Mouse (Mus musculus): ENCODE data around the gene Aknad1. TPM values are rescaled to one million over a fixed set of nuclear protein-coding genes. Genes with fewer than 3 reads are reported as not detected.

Aknad1 gene
- not detected for polyA plus RNA-seq (2015; fragmentation: Illumina TruSeq; extraction: RNeasy Lipid Tissue Mini Kit (QIAGEN cat#74804); ENCODE audit: low read depth, low replicate concordance)

DNA sequence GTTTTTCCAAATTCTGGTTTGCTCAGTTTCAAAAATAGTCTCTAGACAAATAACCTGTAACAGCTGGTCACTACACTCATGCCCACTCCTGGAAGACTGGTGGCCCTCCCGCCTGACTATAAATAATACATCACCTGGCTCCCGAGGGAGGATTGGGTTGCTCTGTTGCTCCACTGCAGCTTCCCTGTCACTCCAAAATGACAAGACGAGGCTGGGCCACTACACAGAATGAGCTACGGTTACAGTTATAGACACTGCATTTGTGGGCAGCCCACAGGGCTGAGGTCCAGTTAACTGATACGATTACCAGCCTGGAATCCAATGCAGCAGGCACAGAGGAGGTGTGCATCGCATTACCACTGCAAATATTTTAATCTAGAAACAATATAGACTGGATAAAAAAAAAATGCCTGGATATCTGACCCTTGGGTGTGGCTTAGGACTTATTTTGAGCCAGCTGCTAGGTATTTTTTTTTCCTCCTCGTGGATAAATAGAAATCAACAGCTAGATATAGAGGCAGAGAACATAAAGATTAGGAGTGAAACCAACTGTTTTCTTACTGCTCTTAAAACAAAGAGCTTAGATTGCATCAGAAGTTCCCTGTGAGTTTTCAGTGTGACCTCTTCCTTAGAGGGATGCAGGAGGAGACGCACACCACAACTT, at the start of gene Aknad1:
Gene Aknad1, plus strand, starts transcription at position 614 of the 664 bp plus-strand sequence.

DNA sequence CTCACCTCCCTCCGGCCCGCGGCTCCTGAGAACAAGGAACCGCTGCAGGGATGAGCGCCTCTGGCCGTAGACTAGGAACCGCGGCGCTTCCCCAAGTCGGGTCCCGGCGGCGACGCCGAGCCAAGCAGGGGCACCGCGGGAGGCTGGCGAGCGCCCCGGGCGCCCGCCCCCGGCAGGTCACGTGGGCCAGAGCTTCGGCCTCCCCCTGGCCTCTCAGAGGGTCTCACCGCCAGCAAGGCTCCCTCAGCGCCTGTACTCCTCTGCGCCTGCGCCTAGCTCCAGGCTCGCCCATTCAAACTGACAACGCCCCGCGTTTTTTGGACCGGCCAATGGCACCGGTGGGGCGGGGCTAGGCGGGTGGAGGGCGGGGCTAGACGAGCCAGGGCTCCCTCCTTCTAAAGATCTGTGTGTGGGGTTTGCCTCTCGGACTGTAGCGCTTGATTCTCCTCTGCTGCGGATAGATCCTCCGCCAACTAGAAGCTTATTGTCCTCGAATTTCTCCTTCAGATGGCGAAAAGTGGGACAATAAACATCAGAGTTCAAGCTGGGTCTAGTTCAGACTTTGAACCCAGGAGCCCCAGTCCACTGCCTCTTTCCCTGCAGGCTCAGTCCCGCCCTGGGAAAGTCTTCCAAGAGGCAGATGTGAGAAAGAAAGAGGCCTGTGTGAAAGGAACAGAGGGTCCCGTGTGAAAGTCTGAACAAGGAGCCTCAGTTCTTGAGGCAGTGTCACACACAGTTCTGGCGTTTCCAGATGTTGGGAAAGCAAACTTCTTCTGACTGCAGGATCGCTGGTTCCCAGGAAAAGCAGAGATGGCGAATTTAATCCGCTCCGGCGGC, 17.2 kb upstream of the Aknad1 start, which contains the start of gene Gpsm2:
Gene Gpsm2, minus strand, starts transcription at position 274 of the 837 bp plus-strand sequence.

Other genes starting within 250 kb of the Aknad1 start
- 5.5 TPM for gene 1700013F07Rik, start 205.5 kb upstream of the Aknad1 start, polyA plus RNA-seq (2015; fragmentation: Illumina TruSeq; extraction: RNeasy Lipid Tissue Mini Kit (QIAGEN cat#74804); ENCODE audit: low read depth, low replicate concordance)
- 16.1 TPM for gene 5330417C22Rik, start 203.1 kb upstream of the Aknad1 start, polyA plus RNA-seq (2015; fragmentation: Illumina TruSeq; extraction: RNeasy Lipid Tissue Mini Kit (QIAGEN cat#74804); ENCODE audit: low read depth, low replicate concordance)
- 48.9 TPM for gene Tmem167b, start 177.2 kb upstream of the Aknad1 start, polyA plus RNA-seq (2015; fragmentation: Illumina TruSeq; extraction: RNeasy Lipid Tissue Mini Kit (QIAGEN cat#74804); ENCODE audit: low read depth, low replicate concordance)
- 59.8 TPM for gene Taf13, start 168.0 kb upstream of the Aknad1 start, polyA plus RNA-seq (2015; fragmentation: Illumina TruSeq; extraction: RNeasy Lipid Tissue Mini Kit (QIAGEN cat#74804); ENCODE audit: low read depth, low replicate concordance)
- gene Wdr47, start 148.4 kb upstream of the Aknad1 start, polyA plus RNA-seq (2015; fragmentation: Illumina TruSeq; extraction: RNeasy Lipid Tissue Mini Kit (QIAGEN cat#74804); ENCODE audit: low read depth, low replicate concordance), result 100 TPM
- 37.6 TPM for gene Clcc1, start 85.7 kb upstream of the Aknad1 start, polyA plus RNA-seq (2015; fragmentation: Illumina TruSeq; extraction: RNeasy Lipid Tissue Mini Kit (QIAGEN cat#74804); ENCODE audit: low read depth, low replicate concordance)
- 9.9 TPM for gene Gpsm2, start 17.3 kb upstream of the Aknad1 start, polyA plus RNA-seq (2015; fragmentation: Illumina TruSeq; extraction: RNeasy Lipid Tissue Mini Kit (QIAGEN cat#74804); ENCODE audit: low read depth, low replicate concordance)
- 30.1 TPM for gene Stxbp3, start 100.9 kb downstream of the Aknad1 start, polyA plus RNA-seq (2015; fragmentation: Illumina TruSeq; extraction: RNeasy Lipid Tissue Mini Kit (QIAGEN cat#74804); ENCODE audit: low read depth, low replicate concordance)
- gene Fndc7, start 150.3 kb downstream of the Aknad1 start, polyA plus RNA-seq (2015; fragmentation: Illumina TruSeq; extraction: RNeasy Lipid Tissue Mini Kit (QIAGEN cat#74804); ENCODE audit: low read depth, low replicate concordance), result not detected
- gene Prpf38b, start 172.1 kb downstream of the Aknad1 start, polyA plus RNA-seq (2015; fragmentation: Illumina TruSeq; extraction: RNeasy Lipid Tissue Mini Kit (QIAGEN cat#74804); ENCODE audit: low read depth, low replicate concordance), result 52.7 TPM
- gene Henmt1, start 200.2 kb downstream of the Aknad1 start, polyA plus RNA-seq (2015; fragmentation: Illumina TruSeq; extraction: RNeasy Lipid Tissue Mini Kit (QIAGEN cat#74804); ENCODE audit: low read depth, low replicate concordance), result 2.2 TPM
- not detected for gene Gm9857, start 200.8 kb downstream of the Aknad1 start, polyA plus RNA-seq (2015; fragmentation: Illumina TruSeq; extraction: RNeasy Lipid Tissue Mini Kit (QIAGEN cat#74804); ENCODE audit: low read depth, low replicate concordance)